Mouse (Mus musculus): ENCODE measurements at regions not wholly inside any gene's neighbourhood (a gene's known extent, or its start where the extent isn't known, plus 50 kb on each side); places are given as distances from the start of the nearest gene placed in this dataset.
A peak's percentile ranks its signal among the peaks of the same experiment; 100 is the strongest.

- H3K27ac ChIP-seq (replicated peaks) = no peak overlapping the region
- 87% methylated on average over 4 of the region's 4 CpGs for WGBS
- no peak overlapping the region for H3K4me2 ChIP-seq (replicated peaks; ENCODE audit: low read depth)
- H3K27me3 ChIP-seq (ENCODE audit: control insufficient read depth, insufficient read depth, low read length) = no peaks in the 10 kb centered on the region
- no peaks in the 10 kb centered on the region for H3K4me1 ChIP-seq (replicated peaks; ENCODE audit: control insufficient read depth, insufficient read depth)
- no peak overlapping the region for H3K9ac ChIP-seq (ENCODE audit: low read length)
- TF ChIP-seq EP300 (optimal IDR thresholded peaks at IDR 0.05) (no peak), CTCF (IDR thresholded peaks at IDR 0.05; ENCODE audit: low read depth) (no peak)
- ATAC-seq (ENCODE audit: low FRiP score, low TSS enrichment) (no peak), DNase-seq (ENCODE audit: low spot score) (no peak)
- H3K9me3 ChIP-seq (ENCODE audit: control insufficient read depth, low read length) = no peaks in the 10 kb centered on the region
- H3K4me3 ChIP-seq (ENCODE audit: low read depth, low read length) = no peak overlapping the region
- no peaks in the 10 kb centered on the region for H3K36me3 ChIP-seq (ENCODE audit: control insufficient read depth, insufficient read depth, low read length)
Observed at GRCm38 (mm10) chr13:72755036-72755435, 126.4 kb downstream of the Irx2 start.

- DNase-seq (ENCODE audit: low spot score) (no peak), ATAC-seq (ENCODE audit: low FRiP score, low TSS enrichment) (no peak)
- Histone ChIP-seq H3K4me2 (replicated peaks; ENCODE audit: low read depth) (no peak overlapping the region), H3K4me3 (ENCODE audit: low read depth, low read length) (no peak overlapping the region), H3K36me3 (ENCODE audit: control insufficient read depth, insufficient read depth, low read length) (no peaks in the 10 kb centered on the region), H3K9me3 (ENCODE audit: control insufficient read depth, low read length) (no peaks in the 10 kb centered on the region), H3K9ac (ENCODE audit: low read length) (no peak overlapping the region), H3K4me1 (replicated peaks; ENCODE audit: control insufficient read depth, insufficient read depth) (no peaks in the 10 kb centered on the region), H3K27ac (replicated peaks) (no peak overlapping the region), H3K27me3 (ENCODE audit: control insufficient read depth, insufficient read depth, low read length) (no peaks in the 10 kb centered on the region)
- 77% methylated on average over 5 of the region's 5 CpGs for WGBS
- TF ChIP-seq EP300 (optimal IDR thresholded peaks at IDR 0.05) (no peak), CTCF (IDR thresholded peaks at IDR 0.05; ENCODE audit: low read depth) (no peak)
Observed at GRCm38 (mm10) chr13:72762481-72762880, 133.9 kb downstream of the Irx2 start.

- H3K27me3 ChIP-seq (ENCODE audit: control insufficient read depth, insufficient read depth, low read length) = no peaks in the 10 kb centered on the region
- WGBS = 50% methylated on average over 4 of the region's 4 CpGs
- ATAC-seq (ENCODE audit: low FRiP score, low TSS enrichment) (no peak), DNase-seq (ENCODE audit: low spot score) (no peak)
- H3K4me2 ChIP-seq (replicated peaks; ENCODE audit: low read depth) = no peak overlapping the region
- H3K9ac ChIP-seq (ENCODE audit: low read length) = no peak overlapping the region
- no peak overlapping the region for H3K4me3 ChIP-seq (ENCODE audit: low read depth, low read length)
- H3K36me3 ChIP-seq (ENCODE audit: control insufficient read depth, insufficient read depth, low read length) = no peaks in the 10 kb centered on the region
- H3K27ac ChIP-seq (replicated peaks) = no peak overlapping the region
- no peaks in the 10 kb centered on the region for H3K9me3 ChIP-seq (ENCODE audit: control insufficient read depth, low read length)
- TF ChIP-seq CTCF (IDR thresholded peaks at IDR 0.05; ENCODE audit: low read depth) = no peak
- TF ChIP-seq EP300 (optimal IDR thresholded peaks at IDR 0.05) = no peak
- no peaks in the 10 kb centered on the region for H3K4me1 ChIP-seq (replicated peaks; ENCODE audit: control insufficient read depth, insufficient read depth)
Observed at GRCm38 (mm10) chr13:72763337-72763736, 134.7 kb downstream of the Irx2 start.

- 53% methylated on average over 5 of the region's 5 CpGs for WGBS
- DNase-seq (ENCODE audit: low spot score) = no peak
- H3K9me3 ChIP-seq (ENCODE audit: control insufficient read depth, low read length) = no peaks in the 10 kb centered on the region
Observed at GRCm38 (mm10) chr13:72767306-72767705, 138.7 kb downstream of the Irx2 start.

GRCm38 (mm10) chr13:72769007-72769595, 140.5 kb downstream of the Irx2 start:
- TF ChIP-seq EP300 (optimal IDR thresholded peaks at IDR 0.05) (no peak), CTCF (IDR thresholded peaks at IDR 0.05; ENCODE audit: low read depth) (peak; percentile 42; the same call in 1 of the 2 replicates)
- DNase-seq (ENCODE audit: low spot score) = no peak

More at GRCm38 (mm10) chr13:72767306-72767705, 138.7 kb downstream of the Irx2 start:
- no peaks in the 10 kb centered on the region for H3K27me3 ChIP-seq (ENCODE audit: control insufficient read depth, insufficient read depth, low read length)
- no peaks in the 10 kb centered on the region for H3K36me3 ChIP-seq (ENCODE audit: control insufficient read depth, insufficient read depth, low read length)
- no peaks in the 10 kb centered on the region for H3K4me1 ChIP-seq (replicated peaks; ENCODE audit: control insufficient read depth, insufficient read depth)
- H3K4me3 ChIP-seq (ENCODE audit: low read depth, low read length) = no peak overlapping the region
- no peak overlapping the region for H3K9ac ChIP-seq (ENCODE audit: low read length)
- no peak overlapping the region for H3K27ac ChIP-seq (replicated peaks)
- no peak for TF ChIP-seq EP300 (optimal IDR thresholded peaks at IDR 0.05)
- no peak for TF ChIP-seq CTCF (IDR thresholded peaks at IDR 0.05; ENCODE audit: low read depth)
- ATAC-seq (ENCODE audit: low FRiP score, low TSS enrichment) = no peak
- H3K4me2 ChIP-seq (replicated peaks; ENCODE audit: low read depth) = no peak overlapping the region

GRCm38 (mm10) chr13:72783026-72783726, 154.6 kb downstream of the Irx2 start:
- ATAC-seq (ENCODE audit: low FRiP score, low TSS enrichment) = no peak
- 55% methylated on average over 7 of the region's 7 CpGs for WGBS

More at GRCm38 (mm10) chr13:72769007-72769595, 140.5 kb downstream of the Irx2 start:
- Histone ChIP-seq H3K36me3 (ENCODE audit: control insufficient read depth, insufficient read depth, low read length) (no peaks in the 10 kb centered on the region), H3K4me3 (ENCODE audit: low read depth, low read length) (no peak overlapping the region), H3K4me1 (replicated peaks; ENCODE audit: control insufficient read depth, insufficient read depth) (no peaks in the 10 kb centered on the region), H3K27ac (replicated peaks) (no peak overlapping the region), H3K27me3 (ENCODE audit: control insufficient read depth, insufficient read depth, low read length) (no peaks in the 10 kb centered on the region), H3K4me2 (replicated peaks; ENCODE audit: low read depth) (no peak overlapping the region), H3K9me3 (ENCODE audit: control insufficient read depth, low read length) (no peaks in the 10 kb centered on the region), H3K9ac (ENCODE audit: low read length) (no peak overlapping the region)
- whole genome bisulfite sequencing = 47% methylated on average over 12 of the region's 12 CpGs
- ATAC-seq (ENCODE audit: low FRiP score, low TSS enrichment) = no peak

More at GRCm38 (mm10) chr13:72783026-72783726, 154.6 kb downstream of the Irx2 start:
- H3K36me3 ChIP-seq (ENCODE audit: control insufficient read depth, insufficient read depth, low read length) = no peaks in the 10 kb centered on the region
- no peak overlapping the region for H3K27ac ChIP-seq (replicated peaks)
- H3K9me3 ChIP-seq (ENCODE audit: control insufficient read depth, low read length) = no peaks in the 10 kb centered on the region
- DNase-seq (ENCODE audit: low spot score) = no peak
- no peak overlapping the region for H3K4me3 ChIP-seq (ENCODE audit: low read depth, low read length)
- H3K4me1 ChIP-seq (replicated peaks; ENCODE audit: control insufficient read depth, insufficient read depth) = no peaks in the 10 kb centered on the region
- no peaks in the 10 kb centered on the region for H3K27me3 ChIP-seq (ENCODE audit: control insufficient read depth, insufficient read depth, low read length)
- no peak overlapping the region for H3K4me2 ChIP-seq (replicated peaks; ENCODE audit: low read depth)
- no peak overlapping the region for H3K9ac ChIP-seq (ENCODE audit: low read length)
- TF ChIP-seq EP300 (optimal IDR thresholded peaks at IDR 0.05) = no peak
- no peak for TF ChIP-seq CTCF (IDR thresholded peaks at IDR 0.05; ENCODE audit: low read depth)

All from stomach, postnatal 0 days (tissue).